Mouse (Mus musculus) MEL (cell line): ENCODE data around the gene Cwc25. TPM values are rescaled to one million over a fixed set of nuclear protein-coding genes. Genes with fewer than 3 reads are reported as not detected.

Experiments used
- DNase-seq: peaks from one replicate; pipeline ENCODE4 v3.0.0; 2011; ENCODE audit warnings: low read depth, low spot score
- H3K27ac ChIP-seq: 2 replicates; pipeline ENCODE4 v1.5.1; 2012; ENCODE audit warnings: low read depth, mild to moderate bottlenecking, control low read depth, low read length, moderate library complexity; ENCODE audit not compliant: control insufficient read depth
- H3K27me3 ChIP-seq, 2 experiments: fragments of 150-350 bp in 1 of 2; sonication (generic) in 1 of 2; 2 replicates each; pipeline ENCODE4 v1.6.1; 2012; ENCODE audit warnings: low read length in 2 of 2, mild to moderate bottlenecking in 2 of 2, improper control_type of control experiment in 1 of 2, moderate library complexity in 1 of 2; ENCODE audit not compliant: insufficient read depth in 2 of 2, control insufficient read depth in 1 of 2
- H3K36me3 ChIP-seq, 2 experiments: 2 replicates each; pipeline ENCODE4 v1.6.1; 2012 to 2014; ENCODE audit warnings: low read length in 2 of 2, improper control_type of control experiment in 1 of 2, inconsistent platforms in 1 of 2, mild to moderate bottlenecking in 1 of 2; ENCODE audit not compliant: insufficient read depth in 2 of 2, control insufficient read depth in 1 of 2
- H3K4me1 ChIP-seq, 2 experiments: fragments of 150-350 bp in 1 of 2; sonication (generic) in 1 of 2; 2 replicates each; pipeline ENCODE4 v1.6.1; 2012; ENCODE audit warnings: low read length in 2 of 2, improper control_type of control experiment in 1 of 2, mild to moderate bottlenecking in 1 of 2; ENCODE audit not compliant: insufficient read depth in 2 of 2, control insufficient read depth in 1 of 2
- H3K4me3 ChIP-seq, 2 experiments: fragments of 150-350 bp in 1 of 2; sonication (generic) in 1 of 2; 2 replicates each; pipeline ENCODE4 v1.5.1; 2012; ENCODE audit warnings: low read depth in 2 of 2, low read length in 2 of 2, mild to moderate bottlenecking in 2 of 2, moderate library complexity in 2 of 2, control low read depth in 1 of 2, improper control_type of control experiment in 1 of 2; ENCODE audit not compliant: control insufficient read depth in 1 of 2, insufficient read depth in 1 of 2
- H3K79me2 ChIP-seq: 2 replicates; pipeline ENCODE4 v1.6.1; 2012; ENCODE audit warnings: mild to moderate bottlenecking, low read length, moderate library complexity; ENCODE audit not compliant: control insufficient read depth, poor library complexity, insufficient read depth
- H3K9ac ChIP-seq: 2 replicates; pipeline ENCODE4 v1.6.1; 2012; ENCODE audit warnings: low read depth, mild to moderate bottlenecking, control low read depth, low read length, moderate library complexity; ENCODE audit not compliant: control insufficient read depth, poor library complexity, severe bottlenecking
- H3K9me3 ChIP-seq: fragments of 150-350 bp; sonication (generic); replicated peaks from 2 replicates; pipeline ENCODE4 v1.6.1; 2012; ENCODE audit warnings: mild to moderate bottlenecking, low read length, improper control_type of control experiment, moderate library complexity; ENCODE audit not compliant: insufficient read depth
- BHLHE40 ChIP-seq: IDR thresholded peaks from 2 replicates; pipeline ENCODE4 v1.6.1; 2012; ENCODE audit warnings: low read depth, mild to moderate bottlenecking, inconsistent platforms, low read length, improper control_type of control experiment, borderline replicate concordance
- CHD1 ChIP-seq: IDR thresholded peaks from 2 replicates; pipeline ENCODE4 v1.6.1; 2012; ENCODE audit warnings: low read depth, mild to moderate bottlenecking, inconsistent platforms, low read length, improper control_type of control experiment
- CHD2 ChIP-seq: IDR thresholded peaks from 2 replicates; pipeline ENCODE4 v1.6.1; 2011; ENCODE audit warnings: low read length, improper control_type of control experiment
- GABPA ChIP-seq: IDR thresholded peaks from 2 replicates; pipeline ENCODE4 v1.6.1; 2012; ENCODE audit warnings: low read depth, mild to moderate bottlenecking, inconsistent platforms, low read length, improper control_type of control experiment, moderate library complexity
- JUND ChIP-seq: IDR thresholded peaks from 2 replicates; pipeline ENCODE4 v1.6.1; 2011; ENCODE audit warnings: low read depth, mild to moderate bottlenecking, improper control_type of control experiment, low read length
- KAT2A ChIP-seq: conservative IDR thresholded peaks from 2 replicates; pipeline ENCODE4 v1.6.1; 2012; ENCODE audit warnings: low read depth, low read length, improper control_type of control experiment, inconsistent platforms
- MAX ChIP-seq: IDR thresholded peaks from 2 replicates; pipeline ENCODE4 v1.6.1; 2011; ENCODE audit warnings: low read length, improper control_type of control experiment
- MYC ChIP-seq: IDR thresholded peaks from 2 replicates; pipeline ENCODE4 v1.6.1; 2011; ENCODE audit warnings: low read depth, mild to moderate bottlenecking, low read length, improper control_type of control experiment, moderate library complexity
- NELFE ChIP-seq: IDR thresholded peaks from 2 replicates; pipeline ENCODE4 v1.6.1; 2011; ENCODE audit warnings: low read depth, low read length, improper control_type of control experiment
- NRF1 ChIP-seq: IDR thresholded peaks from 2 replicates; pipeline ENCODE4 v1.6.1; 2014; ENCODE audit warnings: low read depth, mild to moderate bottlenecking, inconsistent platforms, low read length, improper control_type of control experiment, moderate library complexity; ENCODE audit not compliant: poor library complexity, insufficient read depth, severe bottlenecking
- POLR2AphosphoS2 ChIP-seq: IDR thresholded peaks from 2 replicates; pipeline ENCODE4 v1.6.1; 2011; ENCODE audit warnings: low read length, improper control_type of control experiment
- POLR2AphosphoS5 ChIP-seq: IDR thresholded peaks from 2 replicates; pipeline ENCODE4 v1.6.1; 2012; ENCODE audit warnings: low read depth, borderline replicate concordance, mild to moderate bottlenecking, inconsistent platforms, low read length, moderate library complexity, mixed read lengths
- RAD21 ChIP-seq: IDR thresholded peaks from 2 replicates; pipeline ENCODE4 v1.6.1; 2011; ENCODE audit warnings: mild to moderate bottlenecking, low read depth, low read length, improper control_type of control experiment
- RCOR1 ChIP-seq: IDR thresholded peaks from 2 replicates; pipeline ENCODE4 v1.6.1; 2012; ENCODE audit warnings: low read depth, mild to moderate bottlenecking, inconsistent platforms, low read length, improper control_type of control experiment
- TAL1 ChIP-seq: IDR thresholded peaks from 2 replicates; pipeline ENCODE4 v1.6.1; 2012; ENCODE audit warnings: mild to moderate bottlenecking, inconsistent platforms, low read length, moderate library complexity, mixed read lengths
- USF1 ChIP-seq: IDR thresholded peaks from 2 replicates; pipeline ENCODE4 v1.6.1; 2014; ENCODE audit warnings: low read depth, mild to moderate bottlenecking, inconsistent platforms, low read length, improper control_type of control experiment, moderate library complexity
- USF2 ChIP-seq, 2 experiments: IDR thresholded peaks; 2 replicates each; pipeline ENCODE4 v1.6.1; 2011 to 2012; ENCODE audit warnings: improper control_type of control experiment in 2 of 2, low read length in 2 of 2, borderline replicate concordance in 1 of 2, inconsistent platforms in 1 of 2, low read depth in 1 of 2, mild to moderate bottlenecking in 1 of 2; ENCODE audit not compliant: insufficient read depth in 1 of 2
- ZC3H11A ChIP-seq: IDR thresholded peaks from 2 replicates; pipeline ENCODE4 v1.6.1; 2012; ENCODE audit warnings: low read depth, mild to moderate bottlenecking, inconsistent platforms, low read length, improper control_type of control experiment
- ZMIZ1 ChIP-seq: IDR thresholded peaks from 2 replicates; pipeline ENCODE4 v1.6.1; 2012; ENCODE audit warnings: low read depth, mild to moderate bottlenecking, inconsistent platforms, low read length, improper control_type of control experiment, moderate library complexity
- polyA plus RNA-seq, 2 experiments: library from polyadenylated mRNA; stranded (reverse) in 1 of 2; unstranded in 1 of 2; fragments of >175 nt in 1 of 2; fragments of >200 nt in 1 of 2; gene quantifications; 2 replicates each; pipeline versions ENCODE4 v1.2.1 to v1.2.4; 2012; ENCODE audit warnings: low replicate concordance in 2 of 2, low read depth in 1 of 2; ENCODE audit not compliant: insufficient read length in 2 of 2, insufficient read depth in 1 of 2, missing spikeins in 1 of 2
- total RNA-seq: library from RNA; depleted of rRNA; stranded (reverse); fragments of 300-350 nt; gene quantifications from 2 replicates; pipeline ENCODE4 v1.2.3, GENCODE M21; 2012

The Cwc25 gene
- total and polyA plus RNA-seq, 3 experiments = 16.7 to 20.8 TPM; not detected in 1

DNA sequence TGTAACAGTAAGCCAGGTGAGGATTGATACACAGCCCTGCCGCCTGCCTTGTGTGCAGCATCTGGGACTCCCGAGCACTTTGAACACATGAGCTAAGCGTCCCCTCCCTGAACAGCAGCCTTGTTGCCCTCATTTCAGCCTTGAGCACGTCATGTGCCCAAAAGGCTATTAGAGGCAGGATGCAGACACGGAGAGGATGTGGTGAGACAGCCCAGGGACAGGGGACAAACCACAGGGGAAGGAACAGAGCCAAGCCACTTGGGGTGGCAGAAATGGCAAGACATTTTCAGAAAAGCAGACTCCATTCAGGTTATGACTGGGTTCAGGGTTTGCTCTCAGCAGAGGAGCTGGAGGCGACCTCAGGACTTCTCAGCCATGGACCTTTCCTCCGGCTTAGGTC, 38.0 kb downstream of the Cwc25 start:
- Histone ChIP-seq H3K9me3 (no peaks in the 10 kb centered on the region), H3K4me3 (no peak overlapping the region), H3K27me3 (no peaks in the 10 kb centered on the region), H3K4me1 (no peaks in the 10 kb centered on the region), H3K79me2 (no peaks in the 10 kb centered on the region), H3K27ac (no peak overlapping the region), H3K9ac (no peak overlapping the region)
- DNase-seq = no peak
- TF ChIP-seq POLR2AphosphoS5 = no peak
- no peak for TF ChIP-seq POLR2AphosphoS2
- no peak for TF ChIP-seq ZMIZ1
- TF ChIP-seq CHD1 = no peak
- TF ChIP-seq, all 39 proteins: peak for 0
- peaks cover 0 to 17% of the 10 kb centered on the region in 2 experiments; a peak in 2 of 4 replicates for H3K36me3 ChIP-seq

DNA sequence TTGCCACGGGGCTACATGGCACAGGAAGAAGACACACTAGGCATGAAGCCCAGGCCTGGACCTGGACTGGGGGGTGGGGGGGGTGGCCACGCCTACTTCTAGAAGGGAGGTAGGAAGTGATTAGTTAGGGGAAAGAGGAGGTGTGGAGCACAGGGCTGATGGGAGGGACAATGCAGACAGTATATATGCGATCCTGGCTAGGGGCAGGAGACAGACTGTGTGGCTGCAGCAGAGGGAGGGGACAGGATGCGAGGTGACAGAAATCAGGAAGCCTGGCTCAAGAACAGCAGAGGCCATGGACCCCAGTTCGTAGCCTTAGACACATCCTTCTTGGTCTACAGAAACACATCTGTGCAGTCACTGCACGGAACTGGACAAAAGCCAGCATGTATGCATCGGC, 42.6 kb downstream of the Cwc25 start:
- Histone ChIP-seq H3K79me2 (no peaks in the 10 kb centered on the region), H3K4me3 (no peak overlapping the region), H3K9me3 (no peaks in the 10 kb centered on the region), H3K27ac (no peak overlapping the region), H3K9ac (no peak overlapping the region), H3K36me3 (peaks cover 0 to 17% of the 10 kb centered on the region in 2 experiments; a peak in 2 of 4 replicates), H3K27me3 (no peaks in the 10 kb centered on the region), H3K4me1 (no peaks in the 10 kb centered on the region; a peak in 1 of 4 replicates)
- TF ChIP-seq NELFE (no peak), JUND (no peak), RAD21 (no peak), RCOR1 (no peak), NRF1 (no peak), USF1 (no peak), USF2 (IDR thresholded peaks at IDR 0.05; ENCODE audit: borderline replicate concordance in 1 of 2, insufficient read depth in 1 of 2, low read depth in 1 of 2, low read length in 2 of 2) (no peak), KAT2A (no peak), POLR2AphosphoS2 (no peak), TAL1 (no peak), ZC3H11A (no peak), MAX (no peak), CHD2 (no peak), MYC (no peak), GABPA (no peak), BHLHE40 (no peak)
- no peak for DNase-seq
